Mouse (Mus musculus) CD4-positive, CD25-positive, alpha-beta regulatory T cell, adult 4 months (primary cell): ENCODE data around the gene Apoc4. TPM values are rescaled to one million over a fixed set of nuclear protein-coding genes. Genes with fewer than 3 reads are reported as not detected.
A peak's percentile ranks its signal among the peaks of the same experiment; 100 is the strongest.

Experiments
- ATAC-seq: one replicate; pipeline ENCODE4 v1.8.0; 2017
- polyA plus RNA-seq, 2 experiments: library from polyadenylated mRNA; unstranded; fragments of 100-300 nt; shearing (Covaris generic); gene quantifications; one replicate each; pipeline ENCODE4 v1.2.1; 2017

Gene Apoc4
- under 1 TPM in 1 of 2 experiments, not detected in 1; 0.36 TPM for polyA plus RNA-seq

DNA sequence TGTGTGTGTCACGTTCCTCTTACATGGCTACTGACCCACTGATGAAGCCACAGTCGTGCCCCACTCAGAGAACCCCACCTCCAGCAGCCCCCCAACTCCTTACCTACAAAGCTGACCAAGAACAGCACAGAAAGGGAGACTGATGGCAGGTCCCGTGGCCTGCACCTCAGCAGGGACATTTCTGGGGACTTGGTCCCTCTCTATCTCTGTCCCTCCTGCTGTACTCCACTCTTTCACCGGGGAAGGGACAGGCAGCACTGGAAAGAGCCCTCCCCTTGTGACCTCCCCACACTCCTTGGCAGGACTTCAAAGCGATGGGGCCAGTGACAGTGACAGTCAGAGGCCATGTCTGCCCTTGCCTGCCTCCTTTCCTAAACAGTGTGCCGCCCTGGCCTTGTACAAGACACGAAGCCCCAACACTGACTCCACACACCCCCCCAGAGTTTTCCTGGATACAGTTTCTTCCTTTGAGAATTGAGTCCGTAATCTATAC, at the start of gene Apoc4, which contains the start of gene Gm44805:
Apoc4 (minus strand) TSS at position 278 of the 493 bp plus-strand sequence.
Gm44805 (minus strand) TSS at position 222 of the 493 bp plus-strand sequence.
- no peak for ATAC-seq

DNA sequence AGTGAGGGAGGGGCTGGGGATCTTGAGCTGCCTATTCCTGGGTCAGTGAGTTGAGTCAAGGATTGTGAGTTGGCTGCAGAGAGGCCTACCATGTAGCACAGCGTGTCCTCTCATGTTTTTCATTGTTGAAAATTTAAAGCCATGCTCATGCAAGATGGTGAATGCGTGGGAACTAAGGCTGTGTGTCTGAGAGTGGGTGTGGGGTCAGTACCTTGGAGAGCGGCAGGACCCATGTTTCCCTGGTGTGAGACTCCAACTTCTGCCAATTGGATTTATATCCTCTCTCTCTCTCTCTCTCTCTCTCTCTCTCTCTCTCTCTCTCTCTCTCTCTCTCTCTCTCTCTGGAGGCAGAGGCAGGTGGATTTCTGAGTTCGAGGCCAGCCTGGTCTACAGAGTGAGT, 45.3 kb upstream of the Apoc4 start:
- no peak for ATAC-seq

DNA sequence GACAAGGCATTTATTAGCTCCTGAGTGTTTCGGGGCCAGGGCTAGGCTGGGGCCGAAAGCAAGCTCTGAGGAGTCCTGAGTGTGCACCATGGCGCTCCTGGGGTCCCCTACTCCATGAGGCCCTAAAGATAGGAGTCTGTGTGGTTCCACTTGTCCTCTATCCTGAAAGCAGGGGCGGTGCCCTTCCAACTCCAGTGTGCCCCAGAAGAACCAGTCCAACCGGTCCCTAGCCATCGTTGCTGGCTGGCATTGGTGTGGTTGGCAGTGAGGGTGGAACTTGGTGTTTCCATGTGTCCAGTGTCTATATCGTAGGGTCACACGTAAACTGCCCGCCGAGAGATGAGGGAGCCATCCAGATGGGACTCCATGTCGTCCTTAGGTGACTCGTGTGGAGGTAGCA, 42.9 kb upstream of the Apoc4 start:
- ATAC-seq, result no peak

DNA sequence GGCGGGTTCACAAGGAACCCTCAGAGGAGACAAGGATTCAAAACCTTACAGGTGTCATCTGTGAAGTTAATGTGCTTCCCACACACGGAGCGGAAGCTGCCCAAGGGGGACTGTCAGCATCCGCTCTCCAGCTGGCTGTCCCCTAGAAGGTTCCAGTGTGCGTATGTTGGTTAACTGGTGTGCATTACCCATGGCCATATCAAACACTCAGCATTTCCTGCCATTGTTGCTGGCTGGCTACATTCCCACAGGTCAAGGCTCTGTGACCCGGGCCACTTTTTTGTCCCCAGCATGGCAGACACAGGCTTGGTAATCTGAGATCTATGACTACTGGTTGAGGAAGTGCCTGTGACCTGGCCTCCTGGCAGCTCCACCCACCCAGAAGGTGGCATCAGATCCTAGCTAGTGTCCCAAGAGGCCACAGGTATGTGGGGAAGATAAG, 41.5 kb upstream of the Apoc4 start:
- ATAC-seq, result no peak

DNA sequence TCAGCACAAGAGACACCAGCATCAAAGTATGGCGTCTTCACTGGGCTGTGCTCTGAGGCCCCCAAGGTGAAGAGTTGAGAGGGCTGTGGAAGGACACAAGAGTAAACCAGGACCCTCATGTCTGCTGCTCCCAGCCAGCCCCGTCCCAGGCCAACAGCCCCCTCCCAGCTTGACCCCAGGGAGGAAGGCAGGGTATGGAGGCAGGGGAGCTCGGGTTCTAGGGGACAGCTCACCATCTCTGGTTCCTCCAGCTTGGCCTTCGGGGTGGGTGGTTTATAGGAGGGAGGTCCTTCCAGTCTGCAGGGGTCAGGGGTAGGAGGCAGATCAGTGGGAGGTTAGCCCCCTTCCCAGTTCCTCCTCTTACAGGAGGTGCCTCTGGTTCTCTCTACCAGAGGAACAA, 37.9 kb upstream of the Apoc4 start:
- no peak for ATAC-seq

DNA sequence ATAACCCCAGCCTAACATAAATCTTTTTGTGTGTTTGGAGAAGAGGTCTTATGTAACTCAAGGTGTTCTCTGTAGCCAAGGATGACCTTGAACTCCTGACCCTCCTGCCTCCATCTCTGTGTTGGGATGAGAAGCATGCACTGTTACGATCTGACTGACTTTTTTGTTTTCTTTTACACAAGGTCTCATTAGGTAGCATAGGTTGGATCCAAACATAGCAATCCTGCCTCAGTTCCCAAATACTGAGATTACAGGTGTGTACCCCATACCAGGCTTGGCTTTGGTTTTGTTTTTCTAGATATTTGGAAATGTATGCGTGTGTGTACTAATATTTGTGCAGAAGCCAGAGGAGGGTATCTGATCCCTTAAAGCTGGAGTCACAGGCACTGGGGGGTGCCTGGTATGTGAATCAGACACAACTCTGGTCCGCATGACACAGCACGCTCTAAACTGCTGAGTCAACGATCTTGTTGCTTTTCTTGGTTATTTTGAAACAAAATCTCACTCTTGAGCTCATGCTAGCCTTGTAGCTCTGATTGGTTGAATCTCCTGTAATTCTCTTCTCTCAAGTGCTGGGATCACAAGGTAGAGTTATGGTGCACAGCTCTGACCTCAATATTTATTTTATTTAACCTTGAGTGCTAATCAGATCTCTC, 37.1 kb upstream of the Apoc4 start:
- no peak for ATAC-seq

DNA sequence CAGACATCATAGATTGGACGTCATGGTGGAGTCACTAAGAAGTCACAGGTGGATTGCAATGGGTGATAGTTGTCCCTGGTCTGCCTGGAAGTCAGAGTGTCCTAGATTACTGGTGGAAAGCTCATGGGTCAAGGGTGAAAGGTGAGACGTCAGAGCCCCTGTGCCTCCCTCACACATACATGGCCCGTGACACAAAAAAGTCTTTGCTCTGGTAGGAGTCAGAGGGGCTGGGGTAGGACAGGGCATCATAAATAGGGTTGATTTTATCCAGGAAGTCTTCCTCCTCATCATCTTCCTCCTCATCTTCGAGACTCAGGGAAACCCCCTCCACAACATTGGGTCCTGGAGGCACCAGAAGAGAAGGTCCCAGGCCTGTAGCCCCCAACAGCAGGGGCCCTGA, 36.1 kb upstream of the Apoc4 start:
- ATAC-seq, result no peak

DNA sequence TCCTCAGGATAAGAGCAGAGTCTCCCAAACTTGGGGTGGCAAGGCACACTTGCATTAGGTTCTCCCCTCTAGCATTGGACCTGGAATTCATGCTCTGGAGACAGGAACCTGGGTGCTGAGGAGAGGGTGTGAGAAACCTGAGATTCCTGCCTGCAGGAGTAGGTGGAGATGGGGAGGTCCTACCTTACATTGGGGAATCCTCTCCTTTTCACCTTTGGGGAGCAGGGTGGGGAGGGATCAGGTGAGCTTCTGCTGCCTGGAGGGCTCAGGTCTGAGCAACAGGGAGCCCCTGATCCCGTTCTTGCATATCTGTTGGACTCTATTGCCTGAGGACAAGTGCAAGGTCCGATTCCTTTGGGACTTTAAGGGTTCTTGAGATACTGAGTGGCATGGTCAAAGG, 35.5 kb upstream of the Apoc4 start:
- no peak for ATAC-seq

DNA sequence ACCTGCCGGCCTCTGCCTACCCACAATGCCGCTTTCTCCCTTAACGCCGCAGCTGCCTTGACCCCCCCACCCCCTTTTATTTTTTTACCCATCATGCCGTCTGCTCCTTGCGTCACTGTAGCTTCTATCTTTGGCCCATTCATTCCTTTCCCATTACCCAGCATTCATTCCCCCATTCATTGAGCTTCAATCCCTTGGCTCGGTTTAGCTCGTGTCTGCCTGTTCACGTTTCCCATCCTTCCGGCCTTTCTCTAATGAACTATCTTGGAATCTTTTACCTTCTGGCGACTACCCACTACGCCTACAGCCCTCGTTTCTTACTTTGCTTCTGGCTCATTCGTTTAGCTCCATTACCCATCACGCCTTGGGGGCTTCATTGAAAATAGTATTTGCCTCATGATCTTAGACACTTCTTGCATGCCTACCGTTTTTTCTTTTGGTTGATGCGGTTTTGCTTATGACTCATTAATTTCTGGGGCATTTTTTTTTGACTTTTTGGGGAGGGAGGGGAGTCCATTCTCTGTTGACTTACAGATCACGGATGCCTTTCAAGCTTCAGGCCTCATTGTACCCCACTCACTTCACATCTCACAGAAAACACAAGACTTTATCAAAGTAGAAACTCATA, 34.9 kb upstream of the Apoc4 start:
- ATAC-seq, result peak; percentile 19

DNA sequence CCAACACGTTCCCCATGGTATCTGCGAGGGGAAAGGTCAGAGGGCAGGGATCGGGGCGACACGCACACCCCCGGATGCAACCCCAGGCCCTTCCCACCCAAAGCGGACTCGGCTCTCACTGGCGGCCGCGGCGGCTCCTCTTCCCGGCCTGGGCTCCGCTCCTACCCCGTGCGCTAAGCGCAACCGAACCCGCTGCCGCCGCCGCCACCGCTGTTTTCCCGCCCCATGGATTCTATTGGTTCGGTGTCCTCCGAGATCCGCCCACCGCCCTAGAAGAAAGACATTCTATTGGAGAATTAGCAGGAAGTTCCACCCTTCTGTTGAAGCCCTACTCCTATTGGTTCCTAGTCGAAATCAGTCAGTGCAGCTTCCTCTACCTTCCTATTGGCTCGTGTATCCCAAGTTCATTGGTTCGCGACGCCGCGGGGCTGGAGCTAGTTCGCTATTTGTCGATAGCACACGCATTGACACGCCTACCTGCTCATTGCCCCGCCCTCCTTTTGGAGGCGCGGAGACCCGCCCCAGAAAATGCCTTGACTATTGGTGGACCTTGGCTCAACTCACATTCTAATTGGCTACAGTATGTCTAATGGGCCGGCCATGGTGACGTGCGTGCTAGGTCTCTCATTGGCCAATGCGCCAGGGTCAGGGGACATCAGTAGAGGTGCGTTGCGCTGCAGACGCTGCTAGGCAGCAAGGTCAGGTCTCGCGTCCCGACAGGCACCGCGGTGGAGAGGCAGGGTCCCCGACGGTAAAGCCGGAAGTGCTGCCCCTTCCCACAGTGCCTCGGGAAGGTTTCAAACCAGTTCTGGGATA, 34.2 kb upstream of the Apoc4 start, which contains the start of gene Tomm40:
Tomm40 (minus strand) TSS at position 200 of the 816 bp plus-strand sequence.
- ATAC-seq, result peak; percentile 88

DNA sequence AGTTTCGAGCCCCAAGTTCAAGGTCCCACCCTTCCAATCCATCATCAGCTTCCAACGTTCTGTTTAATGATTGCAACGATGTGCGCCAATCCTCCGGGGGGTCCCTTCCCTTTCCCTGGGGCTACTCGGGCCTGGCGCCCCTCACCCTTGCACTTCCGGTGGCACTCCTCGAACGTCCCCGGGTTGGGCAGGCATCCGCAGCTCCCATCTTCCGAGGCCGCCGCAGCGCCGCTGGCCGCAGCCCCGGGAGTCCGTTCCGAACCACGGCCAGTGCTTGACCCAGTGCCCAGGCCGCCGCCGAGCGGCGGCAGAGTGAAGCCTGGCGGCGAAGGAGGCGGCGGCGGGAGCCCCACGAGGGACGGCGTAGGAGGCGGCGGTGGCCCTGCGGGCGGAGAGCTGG, 33.6 kb upstream of the Apoc4 start:
- ATAC-seq, result no peak

DNA sequence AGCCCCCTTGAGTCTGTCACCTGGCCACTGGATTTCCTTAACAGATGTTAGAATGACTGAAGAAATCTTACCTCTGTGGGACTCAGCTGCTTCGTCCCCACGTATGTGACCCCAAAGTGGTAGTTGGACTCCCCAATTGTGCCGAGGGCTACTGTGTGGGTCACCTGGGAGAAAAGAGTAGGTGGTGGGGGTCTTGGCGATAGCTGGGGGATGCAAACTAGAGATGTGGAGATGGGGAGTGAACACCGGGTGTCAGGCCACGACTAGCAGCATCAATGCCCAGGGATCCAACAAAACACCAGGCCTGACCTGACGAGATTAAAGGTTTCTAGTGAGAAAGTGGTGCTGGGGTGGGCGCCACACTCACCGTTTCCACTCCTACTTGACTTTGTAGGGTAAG, 32.3 kb upstream of the Apoc4 start:
- ATAC-seq, result no peak

DNA sequence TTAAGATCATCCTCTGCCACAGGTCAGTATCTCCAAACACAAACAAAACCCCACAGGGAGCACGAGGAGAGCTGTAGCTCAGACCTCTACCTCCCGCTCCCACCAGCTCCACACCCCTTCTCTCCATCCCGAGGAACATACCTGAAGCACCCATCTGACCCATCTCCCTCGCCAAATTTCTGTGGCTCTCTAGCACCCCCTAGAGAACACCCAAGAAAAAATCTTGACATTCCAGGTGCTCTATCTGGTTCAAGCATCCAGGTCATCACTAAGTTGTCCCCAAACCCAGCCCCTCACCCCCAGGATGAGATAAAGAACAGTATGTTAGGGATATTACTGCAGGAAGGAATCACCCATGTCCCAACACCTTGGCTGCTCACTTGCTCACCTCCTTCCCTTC, 31.9 kb upstream of the Apoc4 start:
- ATAC-seq, result no peak

DNA sequence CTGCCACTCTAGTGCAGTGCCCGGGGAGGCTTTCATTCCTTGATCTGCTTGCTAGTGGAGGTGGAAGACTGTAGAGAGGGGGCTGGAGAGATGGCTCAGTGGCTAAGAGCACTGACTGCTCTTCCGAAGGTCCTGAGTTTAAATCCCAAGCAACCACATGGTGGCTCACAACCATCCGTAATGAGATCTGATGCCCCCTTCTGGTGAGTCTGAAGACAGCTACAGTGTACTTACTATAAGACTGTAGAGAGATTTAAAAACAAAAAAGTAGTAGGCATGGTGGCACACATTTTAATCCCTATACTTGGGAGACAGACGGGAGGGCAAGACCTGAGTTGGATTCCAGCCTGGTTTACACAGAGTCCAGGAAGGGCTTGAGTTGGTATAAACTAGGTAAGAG, 31.1 kb upstream of the Apoc4 start:
- ATAC-seq, result no peak

DNA sequence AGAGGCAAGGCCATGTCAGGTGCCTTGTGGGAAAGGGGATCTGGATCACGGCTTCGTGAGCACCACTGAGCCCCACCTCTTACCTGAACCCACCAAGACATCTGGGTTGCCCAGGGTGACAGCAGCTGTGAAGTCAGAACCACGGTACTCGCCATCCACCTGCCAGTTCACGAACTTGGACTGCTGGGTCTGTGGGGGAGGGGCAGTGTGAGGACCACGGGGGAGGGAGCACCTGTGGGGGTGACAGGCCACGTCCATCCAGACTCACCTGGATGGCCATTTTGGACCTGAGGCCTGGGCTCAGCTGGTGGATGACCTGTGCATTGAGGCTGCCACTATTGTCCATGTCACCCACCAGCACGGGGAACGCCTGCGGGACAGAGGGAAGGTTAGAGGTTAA, 29.4 kb upstream of the Apoc4 start:
- ATAC-seq, result no peak

DNA sequence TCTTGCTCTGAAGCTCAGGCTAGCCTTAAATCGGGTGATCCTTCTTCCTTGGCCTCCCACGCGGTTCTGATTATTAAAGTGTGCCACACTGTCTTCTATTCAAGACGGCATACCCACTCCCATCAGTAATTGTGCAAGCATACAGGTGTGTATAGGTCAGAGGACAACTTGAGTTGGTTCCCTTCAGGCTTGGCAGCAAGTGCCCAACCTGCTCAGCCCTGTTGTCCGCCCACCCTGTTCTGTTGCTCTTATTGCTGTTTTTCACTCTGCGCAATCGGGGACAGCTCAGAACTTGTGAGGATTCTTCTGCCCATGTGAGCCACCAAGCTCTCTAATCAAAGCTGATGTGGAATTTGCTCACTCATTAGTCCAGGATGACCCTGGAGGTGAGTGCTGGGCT, 24.0 kb upstream of the Apoc4 start:
- ATAC-seq, result no peak

DNA sequence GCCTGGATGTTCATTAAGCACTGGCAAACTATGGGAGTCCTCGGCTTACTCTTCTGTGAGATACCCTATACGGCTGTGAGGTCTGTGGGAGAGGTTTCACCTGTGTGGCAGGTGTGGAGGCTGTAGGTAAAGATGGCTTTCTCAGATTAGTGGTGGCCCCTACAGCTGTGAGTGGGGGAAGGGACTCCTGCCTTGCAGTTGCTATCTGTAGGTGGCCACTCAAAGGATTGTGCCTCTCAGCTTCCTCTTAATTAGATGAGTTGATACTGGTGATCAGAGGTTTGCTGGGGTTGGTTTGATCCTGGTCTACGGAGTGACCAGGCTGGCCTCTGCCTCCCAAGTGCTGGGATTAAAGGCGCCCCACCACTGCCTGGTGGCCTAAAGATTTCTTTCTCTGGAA, 23.2 kb upstream of the Apoc4 start:
- no peak for ATAC-seq

DNA sequence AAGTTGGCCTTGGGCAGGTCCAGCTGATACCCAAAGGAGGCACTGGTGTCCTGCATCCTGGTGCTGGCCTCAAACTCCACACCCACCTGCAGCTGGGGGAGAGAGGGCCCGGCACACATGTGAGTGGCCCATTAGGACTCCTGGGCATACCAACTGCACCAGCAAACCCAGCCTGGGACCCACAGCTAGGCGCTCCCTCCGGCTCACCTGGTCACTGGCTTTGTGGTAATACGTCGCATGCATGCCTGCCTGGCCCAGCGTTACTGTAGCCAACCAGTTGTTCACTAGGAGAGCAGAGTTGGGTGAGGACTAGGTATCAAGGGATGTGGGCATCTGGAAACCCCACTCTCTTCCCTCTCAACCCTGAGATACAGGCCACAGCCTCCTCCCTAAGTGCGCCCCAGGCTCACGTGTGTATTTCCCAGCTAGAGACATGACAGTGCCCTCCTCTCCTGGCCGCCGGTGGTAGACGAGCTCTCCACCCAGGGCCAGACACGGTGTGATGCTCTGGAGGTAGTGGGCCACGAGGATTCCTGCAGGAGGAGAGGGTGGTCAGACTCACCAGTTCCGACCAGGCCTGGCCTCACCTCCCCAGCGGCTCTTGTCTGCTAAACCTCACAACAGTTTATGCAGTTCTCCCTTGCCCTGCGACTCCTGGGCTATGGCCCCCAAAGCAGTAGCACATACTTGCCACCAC, 21.7 kb upstream of the Apoc4 start:
- no peak for ATAC-seq

DNA sequence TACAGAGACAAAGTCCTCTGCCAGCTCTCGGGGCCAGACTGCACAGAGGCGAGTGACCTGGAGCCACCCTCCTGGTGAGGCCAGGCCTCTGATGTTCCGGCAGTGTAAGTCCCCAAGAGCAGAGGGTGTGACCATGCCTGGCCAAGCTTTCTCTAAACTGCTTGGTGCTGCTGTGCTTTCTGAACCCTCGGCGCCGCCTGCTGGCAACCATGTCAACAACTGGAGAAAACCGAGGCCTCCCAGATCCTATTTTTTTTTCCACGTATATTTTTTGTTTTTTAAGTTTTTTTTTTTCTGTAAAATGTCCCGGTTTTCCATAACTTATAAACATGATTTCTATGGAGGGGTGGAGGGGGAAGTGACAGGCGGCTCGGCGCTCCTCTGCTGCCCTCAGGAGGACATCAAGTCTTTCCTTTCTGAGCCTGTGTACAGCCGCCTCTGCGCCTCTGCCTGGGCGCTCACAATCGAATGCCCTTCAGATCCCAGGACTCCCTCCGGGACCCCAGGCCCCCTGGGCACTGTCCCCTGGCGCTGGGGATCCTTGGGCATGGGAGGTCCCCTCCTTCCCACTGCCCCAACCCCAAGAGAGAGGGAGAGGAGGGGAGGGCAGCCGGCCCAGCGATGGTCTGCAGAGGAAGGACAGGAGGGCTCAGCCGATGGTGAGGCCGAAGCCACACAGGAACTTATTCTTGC, 19.9 kb upstream of the Apoc4 start:
- no peak for ATAC-seq

DNA sequence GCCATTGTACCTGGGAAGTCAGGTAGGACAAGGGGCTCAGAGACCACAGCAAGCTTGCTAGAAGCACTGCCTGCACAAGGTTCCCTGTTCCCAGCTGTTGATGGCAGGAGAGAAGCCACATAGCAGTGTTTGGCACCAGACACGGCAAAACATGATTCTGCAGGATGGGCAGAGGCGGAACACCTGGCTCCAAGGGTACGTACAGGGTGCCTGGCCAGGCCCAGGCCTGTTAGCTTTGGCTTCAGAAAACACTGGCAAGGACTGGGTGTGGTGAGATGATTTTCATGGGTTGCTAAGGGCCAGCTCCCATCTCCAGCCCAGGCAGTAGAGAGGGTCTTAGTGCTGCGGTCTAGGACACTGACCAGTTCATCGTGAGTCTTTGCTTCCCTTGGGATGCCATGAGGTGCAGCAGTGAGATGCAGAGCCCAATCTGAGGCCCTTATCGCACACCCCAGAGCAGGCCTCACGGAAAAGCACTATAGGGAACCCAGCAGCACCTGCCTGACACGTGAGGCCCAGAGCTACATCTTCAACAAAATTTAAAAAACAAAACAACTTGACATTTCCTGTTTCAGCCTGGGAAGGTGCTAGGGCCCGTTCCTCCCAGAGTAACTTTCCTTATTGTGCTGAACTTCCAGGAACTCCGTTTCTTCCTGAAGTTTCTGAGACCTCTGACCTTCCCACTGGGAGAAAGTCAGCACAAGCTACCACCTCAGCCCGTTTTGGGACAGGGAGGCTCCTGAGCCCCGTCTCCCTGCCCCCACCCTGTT, 19.2 kb upstream of the Apoc4 start:
- ATAC-seq, result no peak

DNA sequence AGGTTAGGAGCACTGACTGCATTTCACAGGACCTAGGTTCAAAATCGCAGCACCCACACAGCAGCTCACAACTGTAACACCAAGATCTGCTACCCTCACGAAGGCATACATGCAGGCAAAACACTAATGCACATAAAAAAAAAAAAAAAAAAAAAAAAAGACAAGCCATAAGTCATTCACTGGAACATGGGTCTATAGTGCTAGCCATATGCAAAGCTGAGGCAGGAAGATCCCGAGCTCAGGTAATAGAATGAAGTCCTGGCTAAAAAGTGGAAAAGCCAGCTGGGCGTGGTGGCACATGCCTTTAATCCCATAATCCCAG, 18.5 kb upstream of the Apoc4 start:
- ATAC-seq, result no peak
